Mouse (Mus musculus) gastrocnemius, postnatal 4 days (tissue): ENCODE measurements around the gene Hist2h3b. TPM values are rescaled to one million over a fixed set of nuclear protein-coding genes. Genes with fewer than 3 reads are reported as not detected.
A peak's percentile ranks its signal among the peaks of the same experiment; 100 is the strongest.

ENCODE experiments used
- DNase-seq, 2 experiments: peaks; one replicate each; pipeline ENCODE4 v3.0.0; 2021 to 2022; ENCODE audit warnings: low spot score in 2 of 2, mixed read lengths in 2 of 2
- long read RNA-seq, 2 experiments: library from polyadenylated mRNA; stranded (forward); transcript quantifications; one replicate each; pipeline ENCODE4 v2.0.0; 2021
- total RNA-seq, 2 experiments: library from RNA; stranded (reverse); gene quantifications; 2 replicates each; pipeline ENCODE4 v1.2.3; 2021

Hist2h3b gene
- 100 to 1,000 TPM; 677 to 879 TPM for total RNA-seq
- long read RNA-seq, experiment 1: 0 reads
- long read RNA-seq, experiment 2: 0 reads

DNA sequence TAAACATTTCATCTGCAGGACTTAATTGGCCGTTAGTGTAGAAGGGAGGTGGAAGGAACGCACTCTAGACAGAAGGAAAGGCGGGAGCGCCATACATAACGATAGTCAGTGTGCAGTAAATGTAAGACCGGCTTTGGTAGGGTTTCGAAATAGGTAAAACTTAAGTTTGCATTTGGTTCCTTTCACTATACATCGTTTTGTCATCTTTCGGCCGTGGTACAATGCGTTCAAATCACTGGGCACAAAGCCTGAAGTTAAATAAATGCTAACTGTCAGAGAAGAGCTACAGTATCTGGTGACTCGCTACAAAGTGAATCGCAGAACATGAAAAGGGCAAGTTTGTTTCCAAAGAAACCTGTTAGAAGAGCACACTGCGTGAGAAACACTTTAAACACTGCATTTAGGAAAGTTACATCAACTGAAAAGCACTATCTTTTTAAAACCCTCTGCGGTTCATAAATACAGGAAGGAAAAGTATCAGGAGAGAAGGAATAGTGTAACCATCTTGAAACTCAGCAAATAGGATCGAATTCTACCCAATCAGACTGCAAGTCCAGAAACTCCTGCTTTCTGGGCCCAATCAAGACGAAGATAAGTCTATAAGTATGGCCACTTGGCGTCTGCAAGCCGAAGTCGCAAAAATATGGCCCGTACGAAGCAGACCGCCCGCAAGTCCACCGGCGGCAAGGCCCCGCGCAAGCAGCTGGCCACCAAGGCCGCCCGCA, at the start of gene Hist2h3b:
TSS of gene Hist2h3b (plus strand) at position 604 of the 725 bp plus-strand sequence.
- DNase-seq: peak; percentile 58 to 78

- no peak for DNase-seq
These were observed 49.2 kb upstream of the Hist2h3b start for GRCm38 (mm10) chr3:96219191-96219641.

GRCm38 (mm10) chr3:96219661-96220130, 48.8 kb upstream of the Hist2h3b start, which contains the start of the genes Bola1 and Hist2h2ab:
Gene Bola1 (minus strand): TSS chr3:96219709.
Gene Hist2h2ab (plus strand): TSS chr3:96219865.
- DNase-seq: peak; percentile 31 to 65

GRCm38 (mm10) chr3:96220131-96220764, 48.2 kb upstream of the Hist2h3b start:
- DNase-seq: peak in 1 of 2 experiments; percentile 64

DNA sequence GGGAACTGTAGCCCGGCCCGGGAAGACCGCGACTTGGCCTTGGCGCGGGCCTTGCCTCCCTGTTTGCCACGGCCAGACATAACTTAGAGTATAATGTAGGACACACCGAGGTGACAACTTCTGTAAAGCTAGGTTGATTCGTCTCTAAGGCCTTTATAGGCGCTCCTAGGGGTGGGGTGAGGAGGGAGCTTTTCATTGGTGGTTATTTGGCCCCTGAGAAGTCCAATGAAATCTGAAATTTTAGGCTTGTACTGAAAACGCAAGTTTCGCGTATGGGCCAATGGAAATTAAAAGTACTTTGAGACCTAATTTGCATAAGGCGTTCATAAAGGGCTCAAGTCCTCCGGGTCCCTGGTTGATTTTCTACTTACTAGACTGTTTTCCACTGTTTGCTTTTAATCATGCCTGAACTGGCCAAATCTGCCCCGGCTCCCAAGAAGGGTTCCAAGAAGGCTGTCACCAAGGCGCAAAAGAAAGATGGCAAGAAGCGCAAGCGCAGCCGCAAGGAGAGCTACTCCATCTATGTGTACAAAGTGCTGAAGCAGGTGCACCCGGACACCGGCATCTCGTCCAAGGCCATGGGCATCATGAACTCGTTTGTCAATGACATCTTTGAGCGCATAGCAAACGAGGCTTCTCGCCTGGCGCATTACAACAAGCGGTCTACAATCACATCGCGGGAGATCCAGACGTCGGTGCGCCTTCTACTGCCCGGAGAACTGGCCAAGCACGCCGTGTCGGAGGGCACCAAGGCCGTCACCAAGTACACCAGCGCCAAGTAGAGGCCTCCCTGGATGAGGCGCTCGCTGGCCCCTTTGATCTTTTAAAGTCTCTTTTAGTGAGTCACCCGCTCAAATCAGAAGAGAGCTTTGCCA, 47.5 kb upstream of the Hist2h3b start, which contains the start of the genes Hist2h2ac and Hist2h2be:
TSS of gene Hist2h2ac (minus strand) at position 116 of the 875 bp plus-strand sequence.
TSS of gene Hist2h2be (plus strand) at position 355 of the 875 bp plus-strand sequence.
- peak; percentile 32 to 50 for DNase-seq

- DNase-seq: no peak
These were observed 46.8 kb upstream of the Hist2h3b start for GRCm38 (mm10) chr3:96221640-96222038.

DNA sequence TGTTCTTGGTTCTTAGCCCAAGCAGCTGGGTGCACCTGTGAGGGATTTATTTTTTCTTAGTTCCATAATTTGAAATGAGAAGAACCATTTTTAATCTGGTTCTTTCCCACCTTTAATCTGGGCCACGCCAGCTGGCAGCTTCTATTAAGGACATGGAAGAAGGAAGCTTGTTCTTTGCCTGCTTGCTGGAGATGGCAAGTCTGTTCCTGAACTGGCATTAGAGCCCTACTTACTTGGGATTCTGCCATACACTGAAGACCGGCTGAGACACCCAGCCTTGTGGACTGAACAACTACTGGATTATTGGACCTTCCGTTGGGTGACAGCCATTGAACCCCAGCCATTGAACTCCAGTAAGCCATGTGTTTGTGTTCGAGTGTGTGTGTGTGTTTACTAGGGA, 45.7 kb upstream of the Hist2h3b start:
- no peak for DNase-seq

DNA sequence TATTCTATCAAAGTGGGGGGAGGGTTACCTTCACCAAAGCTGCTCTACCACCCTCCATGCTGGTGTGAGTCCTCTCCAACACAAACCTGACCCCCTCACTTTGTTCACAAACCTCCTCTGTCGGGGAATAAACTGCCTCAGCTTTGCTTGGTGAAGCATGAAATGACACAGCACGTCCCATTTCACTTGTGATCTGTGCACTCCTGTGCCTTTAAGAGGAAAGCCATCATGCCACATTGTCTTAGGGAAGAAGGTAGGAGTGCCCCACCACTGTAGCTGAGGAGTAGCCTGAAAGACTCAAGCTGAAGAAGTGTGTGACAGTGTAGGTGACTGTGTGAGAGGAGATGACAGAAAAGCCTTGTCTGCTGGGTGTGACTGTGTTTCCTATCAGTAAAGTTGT, 43.0 kb upstream of the Hist2h3b start:
- no peak for DNase-seq

GRCm38 (mm10) chr3:96226695-96227648, 41.5 kb upstream of the Hist2h3b start:
- DNase-seq: no peak

DNA sequence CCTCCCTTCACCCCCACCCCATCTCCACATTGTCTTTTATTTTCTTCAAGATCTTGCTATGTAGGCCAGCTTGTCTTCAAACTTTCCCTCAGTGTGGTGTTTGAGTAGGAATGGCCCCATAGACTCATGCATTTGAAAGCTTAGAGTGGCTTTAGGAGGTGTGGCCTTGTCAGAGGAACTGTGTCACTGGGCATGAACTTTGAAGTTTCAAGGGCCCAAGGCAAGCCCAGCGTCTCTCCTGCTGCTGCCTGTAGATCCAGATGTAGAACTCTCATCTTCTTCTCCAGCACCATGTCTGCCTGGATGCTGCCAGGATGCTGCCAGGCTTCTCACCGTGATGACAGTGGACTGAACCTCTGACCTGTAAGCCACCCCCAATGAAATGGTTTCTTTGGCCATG, 39.6 kb upstream of the Hist2h3b start:
- DNase-seq: no peak

DNA sequence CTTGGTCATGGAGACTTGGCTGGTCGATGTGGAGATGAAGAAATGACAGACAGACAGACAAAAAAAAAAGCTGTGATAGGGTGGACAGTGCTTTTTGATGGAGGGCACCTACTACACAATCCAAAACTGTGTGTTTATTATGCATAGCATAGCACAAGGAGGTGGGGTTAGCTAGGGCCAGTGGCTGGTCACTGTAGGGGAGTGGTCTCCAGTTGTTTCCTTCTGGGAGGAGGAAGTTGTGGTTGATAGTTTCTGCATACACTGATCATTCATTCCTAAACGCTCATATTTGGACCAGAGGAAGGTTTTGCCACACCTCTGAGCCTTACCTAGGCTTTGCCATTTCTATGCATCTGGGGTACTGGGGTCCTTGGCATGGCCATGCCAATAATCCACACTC, 38.0 kb upstream of the Hist2h3b start:
- no peak for DNase-seq

GRCm38 (mm10) chr3:96230910-96231757, 37.3 kb upstream of the Hist2h3b start:
- DNase-seq: no peak

- no peak for DNase-seq
These were observed 36.7 kb upstream of the Hist2h3b start for GRCm38 (mm10) chr3:96231758-96232120.

DNA sequence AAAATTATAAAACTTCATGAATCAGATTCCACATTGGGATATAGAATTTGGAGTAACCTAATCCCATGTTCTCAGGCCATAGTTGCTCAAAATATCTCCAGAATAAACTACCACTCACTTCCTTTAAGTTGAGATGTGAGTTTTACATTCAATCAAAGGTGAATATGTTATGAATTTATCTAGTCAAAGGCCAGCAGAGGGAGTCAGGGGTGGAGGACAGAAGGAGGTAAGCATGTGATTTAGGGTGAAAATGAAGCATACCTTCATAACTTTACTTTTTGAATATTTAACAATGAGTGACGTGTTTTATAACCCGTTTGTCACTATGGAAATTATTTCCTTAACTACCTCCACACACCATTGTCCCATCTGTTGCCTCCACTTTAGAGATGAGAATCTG, 33.5 kb upstream of the Hist2h3b start:
- no peak for DNase-seq

- DNase-seq: no peak
These were observed 32.6 kb upstream of the Hist2h3b start for GRCm38 (mm10) chr3:96235836-96236235.

- no peak for DNase-seq
These were observed 31.6 kb upstream of the Hist2h3b start for GRCm38 (mm10) chr3:96236834-96237334.

- no peak for DNase-seq
These were observed 31.0 kb upstream of the Hist2h3b start for GRCm38 (mm10) chr3:96237335-96237903.

GRCm38 (mm10) chr3:96237904-96238511, 30.4 kb upstream of the Hist2h3b start:
- DNase-seq: no peak
